Mouse (Mus musculus) myocyte (in vitro differentiated cells): ENCODE measurements around the gene Spata48.

Experiments
- CEBPB ChIP-seq: IDR thresholded peaks from 2 replicates; pipeline ENCODE4 v1.6.1; 2011; ENCODE audit warnings: mild to moderate bottlenecking, moderate library complexity; ENCODE audit not compliant: poor library complexity, insufficient read depth, severe bottlenecking
- E2F4 ChIP-seq: IDR thresholded peaks from one replicate; pipeline ENCODE4 v1.6.1; 2011; ENCODE audit warnings: mild to moderate bottlenecking, control low read depth, moderate library complexity; ENCODE audit not compliant: insufficient read depth
- MAX ChIP-seq: IDR thresholded peaks from one replicate; pipeline ENCODE4 v1.6.1; 2011; ENCODE audit warnings: low read depth, mild to moderate bottlenecking, control low read depth
- MYOG ChIP-seq, 3 experiments: IDR thresholded peaks; one replicate each; pipeline ENCODE4 v1.6.1; 2011; ENCODE audit warnings: control low read depth in 2 of 3, low read depth in 2 of 3, mild to moderate bottlenecking in 2 of 3; ENCODE audit not compliant: insufficient read length in 2 of 3, control insufficient read depth in 1 of 3, insufficient read depth in 1 of 3
- POLR2A ChIP-seq: IDR thresholded peaks from one replicate; pipeline ENCODE4 v1.6.1; 2011; ENCODE audit warnings: low read depth, mild to moderate bottlenecking, control low read depth, moderate library complexity; ENCODE audit not compliant: insufficient read length
- POLR2AphosphoS2 ChIP-seq: IDR thresholded peaks from one replicate; pipeline ENCODE4 v1.6.1; 2011; ENCODE audit warnings: low read depth, control low read depth; ENCODE audit not compliant: insufficient read length
- REST ChIP-seq: IDR thresholded peaks from one replicate; pipeline ENCODE4 v1.6.1; 2011; ENCODE audit warnings: mild to moderate bottlenecking, control low read depth, moderate library complexity; ENCODE audit not compliant: insufficient read depth, insufficient read length
- SRF ChIP-seq: IDR thresholded peaks from one replicate; pipeline ENCODE4 v1.6.1; 2011; ENCODE audit warnings: low read depth; ENCODE audit not compliant: control insufficient read depth, insufficient read length
- TCF12 ChIP-seq: IDR thresholded peaks from one replicate; pipeline ENCODE4 v1.6.1; 2011; ENCODE audit warnings: mild to moderate bottlenecking, control low read depth; ENCODE audit not compliant: poor library complexity, insufficient read depth, severe bottlenecking

DNA sequence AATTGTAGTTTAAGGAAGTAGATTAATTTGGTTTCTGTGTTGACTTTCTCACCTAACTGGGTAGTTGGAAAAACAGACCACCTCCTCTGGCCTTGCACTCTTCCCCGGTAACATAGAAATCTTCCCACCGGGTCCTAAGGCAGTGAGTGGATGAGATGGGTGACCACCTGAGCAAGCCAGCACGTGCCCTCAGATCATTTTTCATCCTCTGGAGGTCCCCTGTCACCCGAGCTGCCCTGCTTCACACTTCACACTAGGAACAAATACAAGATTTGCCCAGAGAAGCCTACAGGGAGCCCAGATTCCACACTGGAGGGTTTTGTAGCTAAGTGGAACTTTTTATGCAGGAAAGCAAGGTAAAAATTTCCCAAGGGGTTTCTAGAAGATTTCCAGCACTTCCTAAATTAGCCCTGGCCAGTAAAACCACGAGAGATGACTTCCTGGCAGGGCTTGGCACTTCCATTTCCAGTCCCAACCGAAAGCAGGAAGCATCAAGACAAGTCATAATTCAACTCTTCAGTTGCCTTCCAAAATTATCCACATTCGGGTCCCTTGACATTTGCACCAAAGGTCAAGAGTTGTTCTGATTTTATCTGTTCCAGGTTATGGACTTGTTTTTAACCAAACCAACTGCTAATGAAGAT lies 85.8 kb downstream of the Spata48 start:
- no peak for TF ChIP-seq TCF12
- no peak for TF ChIP-seq CEBPB
- no peak for TF ChIP-seq POLR2A
- no peak for TF ChIP-seq REST
- TF ChIP-seq POLR2AphosphoS2: no peak
- TF ChIP-seq MAX: no peak
- TF ChIP-seq SRF: no peak
- TF ChIP-seq MYOG (IDR thresholded peaks at IDR 0.05; ENCODE audit: control insufficient read depth in 1 of 3, insufficient read depth in 1 of 3, insufficient read length in 2 of 3, low read depth in 2 of 3): no peak
- no peak for TF ChIP-seq E2F4
